Mouse (Mus musculus) forebrain, embryonic 15.5 days (tissue): ENCODE measurements around the gene Antxr1. TPM values are rescaled to one million over a fixed set of nuclear protein-coding genes. Genes with fewer than 3 reads are reported as not detected.
A peak's percentile ranks its signal among the peaks of the same experiment; 100 is the strongest.

ENCODE experiments used
- ATAC-seq: fragments of 200-750 bp; cut with Nextera tagmentation; replicated peaks from 2 replicates; pipeline ENCODE4 v1.8.0; 2017; ENCODE audit warnings: mild to moderate bottlenecking, moderate TSS enrichment, moderate library complexity
- H3K27ac ChIP-seq: fragments of 300-500 bp; sonication (generic); replicated peaks from 2 replicates; pipeline ENCODE4 v1.5.1; 2015; ENCODE audit warnings: mild to moderate bottlenecking, inconsistent platforms
- H3K27me3 ChIP-seq: fragments of 300-500 bp; sonication (generic); 2 replicates; pipeline ENCODE4 v1.6.1; 2015; ENCODE audit warnings: inconsistent platforms
- H3K36me3 ChIP-seq: fragments of 300-500 bp; sonication (generic); 2 replicates; pipeline ENCODE4 v1.6.1; 2015; ENCODE audit warnings: mild to moderate bottlenecking, inconsistent platforms
- H3K4me1 ChIP-seq: fragments of 300-500 bp; sonication (generic); 2 replicates; pipeline ENCODE4 v1.6.1; 2015; ENCODE audit warnings: inconsistent platforms
- H3K4me2 ChIP-seq: fragments of 300-500 bp; sonication (generic); replicated peaks from 2 replicates; pipeline ENCODE4 v1.6.1; 2015; ENCODE audit warnings: mild to moderate bottlenecking, inconsistent platforms
- H3K4me3 ChIP-seq: fragments of 300-500 bp; sonication (generic); 2 replicates; pipeline ENCODE4 v1.5.1; 2015; ENCODE audit warnings: mild to moderate bottlenecking, inconsistent platforms
- H3K9ac ChIP-seq: fragments of 300-500 bp; sonication (generic); replicated peaks from 2 replicates; pipeline ENCODE4 v1.6.1; 2015; ENCODE audit warnings: mild to moderate bottlenecking, inconsistent platforms
- H3K9me3 ChIP-seq: fragments of 300-500 bp; sonication (generic); 2 replicates; pipeline ENCODE4 v1.6.1; 2016; ENCODE audit warnings: inconsistent platforms
- WGBS: fragments of 180-500 bp; shearing (Covaris S2); methylation state at CpG from one replicate; pipeline ENCODE4 v1.1.7; 2015; ENCODE audit warnings: mixed read lengths; 5-methylcytosine and 5-hydroxymethylcytosine counted together
- polyA plus RNA-seq: library from polyadenylated mRNA; unstranded; fragments of >200 nt; fragmentation: Nextera tagmentation; extraction: Ambion mirVana; gene quantifications from 2 replicates; pipeline ENCODE4 v1.2.1, GENCODE M21; 2015

Antxr1 gene
- polyA plus RNA-seq, 1 experiment from 2014 or later, result 3.0 TPM

DNA sequence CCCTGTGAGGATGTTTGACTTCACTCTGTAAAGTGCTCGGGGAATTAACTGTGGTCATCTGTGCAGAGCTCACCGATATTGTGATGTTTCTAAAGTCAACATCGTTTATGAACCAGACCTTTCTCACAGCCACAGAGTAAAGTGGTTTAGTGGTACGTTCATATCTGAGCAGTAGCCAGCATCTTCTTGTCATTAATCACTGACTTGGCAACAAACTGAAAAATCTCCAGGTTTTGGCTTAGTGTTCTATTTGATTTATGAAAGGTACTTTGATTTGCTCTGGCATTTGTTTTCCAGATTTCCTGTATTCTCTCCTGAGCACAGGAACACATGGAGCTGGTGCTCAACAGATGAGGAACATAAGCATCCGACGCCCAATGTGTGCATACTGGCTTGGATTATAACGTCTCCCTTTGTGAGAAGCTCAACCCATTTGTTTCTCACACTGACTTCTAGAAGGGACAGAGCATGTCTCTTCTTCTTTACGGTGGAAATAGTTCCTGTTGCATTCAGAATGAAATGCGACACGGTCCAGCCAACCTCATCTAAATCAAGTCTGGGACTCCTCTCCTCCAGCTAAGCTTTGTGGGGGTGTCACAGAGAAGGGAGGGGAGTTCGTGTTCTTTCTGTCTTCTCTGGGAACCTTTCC is 50.8 kb downstream of the Antxr1 start:
- no peak overlapping the region for H3K9ac ChIP-seq
- peaks cover 10% of the 10 kb centered on the region; the same call in 1 of the 2 replicates for H3K4me1 ChIP-seq
- H3K27ac ChIP-seq, result no peak overlapping the region
- WGBS, result 82% methylated on average over 11 of the region's 11 CpGs
- no peak overlapping the region for H3K4me3 ChIP-seq
- H3K27me3 ChIP-seq, result no peaks in the 10 kb centered on the region
- no peak overlapping the region for H3K4me2 ChIP-seq
- no peaks in the 10 kb centered on the region for H3K9me3 ChIP-seq
- no peak for ATAC-seq
- H3K36me3 ChIP-seq, result no peaks in the 10 kb centered on the region

DNA sequence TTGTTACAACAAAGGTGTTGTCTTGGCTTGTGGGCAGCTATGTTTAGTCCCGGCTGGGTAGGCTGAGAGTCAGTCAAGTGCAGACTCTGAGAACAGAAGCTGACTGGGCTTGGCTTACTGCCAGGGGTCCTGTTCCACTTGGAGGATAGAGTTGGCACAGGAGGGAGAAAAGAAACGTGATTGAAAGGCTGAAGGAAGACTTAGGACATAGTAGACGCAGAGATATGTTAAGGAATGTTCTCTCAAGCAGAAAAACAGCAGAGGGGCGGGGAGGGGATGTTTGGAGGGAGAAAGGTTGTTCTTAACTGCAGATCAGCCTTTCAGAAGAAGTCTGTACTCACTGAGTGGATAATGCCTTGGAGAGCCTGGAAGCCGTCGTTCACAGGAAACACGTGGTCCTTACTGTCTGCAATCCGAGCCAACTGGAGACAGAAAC is 53.3 kb downstream of the Antxr1 start:
- no peaks in the 10 kb centered on the region for H3K9me3 ChIP-seq
- no peaks in the 10 kb centered on the region for H3K36me3 ChIP-seq
- ATAC-seq, result no peak
- no peaks in the 10 kb centered on the region for H3K27me3 ChIP-seq
- H3K9ac ChIP-seq, result no peak overlapping the region
- WGBS, result 31% methylated on average over 8 of the region's 8 CpGs
- H3K27ac ChIP-seq, result no peak overlapping the region
- H3K4me2 ChIP-seq, result no peak overlapping the region
- H3K4me1 ChIP-seq, result peaks cover 13% of the 10 kb centered on the region
- no peak overlapping the region for H3K4me3 ChIP-seq

DNA sequence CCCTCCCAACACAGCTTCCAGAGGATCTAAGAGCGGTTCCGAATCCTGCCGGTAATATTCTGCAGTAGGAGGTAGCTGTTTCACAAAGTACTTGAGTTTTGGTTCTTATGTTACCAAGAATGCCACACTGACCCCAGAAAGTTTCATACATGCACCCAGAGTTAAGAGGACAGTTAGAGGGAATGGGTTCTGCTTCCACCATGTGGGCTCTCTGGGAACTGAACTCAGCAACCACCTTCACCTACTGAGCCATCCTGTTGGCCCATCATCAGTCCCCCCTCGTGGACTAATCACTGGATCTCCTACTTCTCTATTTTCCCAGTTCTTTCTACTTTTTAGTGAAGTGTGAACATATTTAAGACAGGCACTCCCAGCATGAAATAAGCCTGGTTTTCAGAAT is 53.9 kb downstream of the Antxr1 start:
- Histone ChIP-seq H3K4me1 (peaks cover 19% of the 10 kb centered on the region), H3K4me3 (no peak overlapping the region), H3K27me3 (no peaks in the 10 kb centered on the region), H3K9me3 (no peaks in the 10 kb centered on the region), H3K27ac (no peak overlapping the region), H3K4me2 (no peak overlapping the region), H3K36me3 (no peaks in the 10 kb centered on the region), H3K9ac (no peak overlapping the region)
- ATAC-seq, result no peak
- 89% methylated on average over 4 of the region's 4 CpGs for WGBS

DNA sequence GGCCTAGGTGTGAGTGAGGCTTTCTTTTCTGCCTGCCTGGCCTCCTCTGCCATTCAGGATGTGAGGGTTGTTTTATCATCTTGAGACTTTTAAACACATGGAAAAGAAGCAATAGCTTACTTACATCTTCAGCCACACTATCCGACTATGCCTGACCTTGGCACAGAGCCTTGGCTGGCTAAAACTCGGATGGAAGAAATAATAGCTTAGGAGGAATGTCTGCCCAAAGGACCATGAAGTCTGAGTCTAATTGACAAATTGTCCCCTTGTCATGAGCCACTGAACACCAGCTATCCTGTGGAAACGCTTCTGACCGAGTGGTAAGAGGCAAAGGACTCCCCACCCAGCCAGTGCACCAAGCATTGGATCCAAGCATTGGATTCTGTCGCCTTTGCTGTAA is 57.5 kb downstream of the Antxr1 start:
- no peak for ATAC-seq
- Histone ChIP-seq H3K9ac (no peak overlapping the region), H3K4me2 (no peak overlapping the region), H3K27ac (no peak overlapping the region), H3K4me3 (no peak overlapping the region), H3K9me3 (no peaks in the 10 kb centered on the region), H3K27me3 (no peaks in the 10 kb centered on the region), H3K4me1 (peaks cover 24% of the 10 kb centered on the region), H3K36me3 (0 out of 2 replicates have a peak, but pooled peaks cover 5% of the 10 kb centered on the region)
- 55% methylated on average over 5 of the region's 5 CpGs for WGBS

DNA sequence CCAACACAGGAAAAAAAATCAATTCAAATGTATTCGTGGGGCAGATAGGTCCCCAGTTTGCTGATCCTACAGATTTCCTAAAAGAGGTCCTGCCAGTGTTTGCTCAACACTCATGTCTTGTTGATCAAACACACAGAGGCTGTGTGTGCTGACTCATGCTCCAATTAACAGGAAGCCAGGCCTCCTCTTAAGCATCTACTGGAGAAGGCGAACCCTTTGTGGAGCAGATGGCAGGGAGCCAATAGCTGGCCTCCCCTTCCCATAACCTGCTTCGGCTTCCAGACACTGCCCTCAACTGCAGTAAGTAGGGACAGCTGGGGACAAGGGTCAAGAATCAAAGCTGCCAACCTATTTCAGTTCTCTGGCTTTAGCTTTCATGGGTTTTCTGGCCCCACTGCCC is 58.1 kb downstream of the Antxr1 start:
- WGBS, result 5% methylated on average over 3 of the region's 3 CpGs
- H3K9me3 ChIP-seq, result no peaks in the 10 kb centered on the region

DNA sequence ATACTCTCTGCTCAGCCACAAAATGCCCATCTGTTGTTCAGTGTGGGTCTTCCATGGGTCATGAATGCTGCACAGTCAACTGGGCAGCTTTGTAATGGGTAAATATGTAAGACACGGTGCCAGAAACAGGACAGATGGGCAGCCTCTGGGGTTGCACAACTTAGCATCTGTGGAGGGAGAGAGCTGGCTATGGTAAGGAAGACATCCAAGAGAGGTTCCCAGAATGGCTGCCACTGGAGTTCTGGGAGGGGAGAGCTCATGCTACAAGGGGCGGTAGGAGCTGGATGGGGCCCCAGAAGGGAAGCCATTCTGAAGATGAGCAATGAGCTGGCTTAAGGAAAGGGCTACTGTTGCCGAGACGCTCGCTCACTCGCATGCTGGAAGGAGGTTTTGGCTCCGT is 58.7 kb downstream of the Antxr1 start:
- H3K27ac ChIP-seq, result peak overlapping the region; percentile 41
- no peak overlapping the region for H3K4me2 ChIP-seq
- H3K4me1 ChIP-seq, result peaks cover 15% of the 10 kb centered on the region
- no peak overlapping the region for H3K4me3 ChIP-seq
- 73% methylated on average over 7 of the region's 7 CpGs for WGBS
- H3K27me3 ChIP-seq, result no peaks in the 10 kb centered on the region
- peak; percentile 32; the same call in 1 of the 2 replicates for ATAC-seq
- H3K36me3 ChIP-seq, result 0 out of 2 replicates have a peak, but pooled peaks cover 5% of the 10 kb centered on the region
- no peak overlapping the region for H3K9ac ChIP-seq
- H3K9me3 ChIP-seq, result no peaks in the 10 kb centered on the region

More for the DNA sequence above, 58.1 kb downstream of the Antxr1 start:
- Histone ChIP-seq H3K4me2 (no peak overlapping the region), H3K9ac (no peak overlapping the region), H3K36me3 (0 out of 2 replicates have a peak, but pooled peaks cover 5% of the 10 kb centered on the region), H3K27ac (no peak overlapping the region), H3K4me1 (peaks cover 20% of the 10 kb centered on the region), H3K27me3 (no peaks in the 10 kb centered on the region), H3K4me3 (no peak overlapping the region)
- peak; percentile 55; the same call in 1 of the 2 replicates for ATAC-seq

DNA sequence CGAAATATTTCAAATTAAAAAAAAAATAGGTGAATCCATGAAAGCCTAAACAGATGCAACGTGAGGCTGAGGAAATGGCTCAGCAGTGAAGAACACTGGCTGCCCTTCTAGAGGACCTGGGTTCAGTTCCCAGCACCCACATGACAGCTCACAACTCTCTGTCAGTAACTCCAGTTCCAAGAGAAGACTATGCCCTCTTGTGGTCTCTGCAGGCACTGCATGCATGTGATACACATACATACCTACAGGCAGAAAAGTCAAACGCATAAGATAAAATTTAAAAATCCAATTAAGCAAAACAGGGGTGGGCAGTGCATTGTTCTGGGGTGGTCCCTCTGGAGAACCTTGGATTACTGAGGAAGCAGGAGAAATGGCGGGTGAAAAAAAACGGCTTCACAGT is 60.8 kb downstream of the Antxr1 start:
- Histone ChIP-seq H3K27ac (no peak overlapping the region), H3K9ac (no peak overlapping the region), H3K4me2 (no peak overlapping the region), H3K4me1 (peaks cover 25% of the 10 kb centered on the region), H3K36me3 (0 out of 2 replicates have a peak, but pooled peaks cover 5% of the 10 kb centered on the region), H3K4me3 (no peak overlapping the region), H3K9me3 (no peaks in the 10 kb centered on the region), H3K27me3 (no peaks in the 10 kb centered on the region)
- no peak for ATAC-seq
- WGBS, result 94% methylated on average over 5 of the region's 5 CpGs

DNA sequence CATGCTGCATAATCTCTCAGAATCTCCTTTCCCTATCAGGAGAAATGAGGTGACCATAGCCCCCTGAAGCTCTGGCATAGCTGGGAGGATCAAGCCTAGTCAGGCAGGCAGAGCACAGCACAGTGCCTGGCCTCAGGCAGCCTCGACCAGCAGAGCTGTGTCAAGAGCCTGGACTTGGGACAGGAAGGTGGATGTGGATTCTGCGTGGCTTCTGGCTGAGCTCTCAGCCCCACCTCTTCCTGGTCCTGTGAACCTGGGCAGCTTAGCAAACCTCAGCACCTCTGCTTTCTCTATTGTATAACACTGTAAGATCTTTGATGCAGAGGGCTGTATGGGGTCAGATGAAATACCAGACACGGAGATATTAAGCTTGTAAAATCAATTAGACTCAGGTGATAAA is 61.8 kb downstream of the Antxr1 start:
- no peaks in the 10 kb centered on the region for H3K27me3 ChIP-seq
- 0 out of 2 replicates have a peak, but pooled peaks cover 5% of the 10 kb centered on the region for H3K36me3 ChIP-seq
- no peak overlapping the region for H3K4me3 ChIP-seq
- no peak overlapping the region for H3K27ac ChIP-seq
- no peak for ATAC-seq
- no peak overlapping the region for H3K9ac ChIP-seq
- H3K9me3 ChIP-seq, result no peaks in the 10 kb centered on the region
- 88% methylated on average over 3 of the region's 3 CpGs for WGBS
- peaks cover 25% of the 10 kb centered on the region for H3K4me1 ChIP-seq
- H3K4me2 ChIP-seq, result no peak overlapping the region

DNA sequence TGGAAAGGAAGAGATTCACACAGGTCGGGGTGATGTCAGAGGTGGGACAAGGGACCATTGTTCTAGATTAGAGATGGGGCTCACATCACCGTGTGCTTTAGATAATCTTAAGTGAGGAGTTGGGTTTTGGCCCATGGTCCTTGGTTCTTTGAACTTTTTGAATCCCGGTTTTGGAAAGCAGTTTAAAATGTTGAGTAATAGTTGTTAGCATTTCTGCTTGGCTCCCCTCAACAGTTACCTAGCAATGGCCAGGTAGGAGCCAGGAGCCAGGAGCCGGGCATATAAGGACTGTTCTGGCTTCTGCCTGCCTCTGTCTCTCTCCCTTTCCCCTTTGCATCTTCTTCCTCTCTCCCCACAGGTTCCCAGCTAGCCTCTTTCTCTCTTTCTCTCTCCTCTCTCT is 62.5 kb downstream of the Antxr1 start:
- Histone ChIP-seq H3K9me3 (no peaks in the 10 kb centered on the region), H3K4me1 (peaks cover 25% of the 10 kb centered on the region), H3K9ac (no peak overlapping the region), H3K36me3 (0 out of 2 replicates have a peak, but pooled peaks cover 5% of the 10 kb centered on the region), H3K27me3 (no peaks in the 10 kb centered on the region), H3K4me2 (no peak overlapping the region), H3K4me3 (no peak overlapping the region), H3K27ac (no peak overlapping the region)
- WGBS, result 90% methylated on average over 4 of the region's 4 CpGs
- ATAC-seq, result no peak

DNA sequence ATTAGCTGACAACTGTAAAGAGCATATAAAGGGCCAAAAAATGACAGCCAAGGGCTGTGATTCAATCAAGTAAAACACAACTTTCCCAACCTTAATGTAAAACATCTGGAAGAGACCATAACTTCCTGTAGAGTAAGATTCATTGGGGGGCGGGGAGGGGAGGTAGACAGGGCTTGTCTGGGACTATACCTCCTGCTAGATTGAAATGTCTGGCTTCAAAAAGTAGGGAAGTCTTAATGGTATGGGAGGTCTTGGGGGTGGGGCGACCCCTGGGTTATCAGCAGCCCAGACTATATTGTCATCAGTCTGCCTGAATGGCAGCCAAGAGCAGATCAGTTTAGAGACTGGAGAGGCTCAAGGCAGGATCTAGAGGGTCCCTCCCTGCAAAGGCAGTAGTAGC is 63.4 kb downstream of the Antxr1 start:
- ATAC-seq, result no peak
- Histone ChIP-seq H3K4me2 (no peak overlapping the region), H3K27me3 (no peaks in the 10 kb centered on the region), H3K4me1 (peaks cover 20% of the 10 kb centered on the region), H3K4me3 (no peak overlapping the region), H3K9ac (no peak overlapping the region), H3K27ac (no peak overlapping the region), H3K9me3 (no peaks in the 10 kb centered on the region), H3K36me3 (0 out of 2 replicates have a peak, but pooled peaks cover 5% of the 10 kb centered on the region)
- 94% methylated on average over 2 of the region's 2 CpGs for WGBS

DNA sequence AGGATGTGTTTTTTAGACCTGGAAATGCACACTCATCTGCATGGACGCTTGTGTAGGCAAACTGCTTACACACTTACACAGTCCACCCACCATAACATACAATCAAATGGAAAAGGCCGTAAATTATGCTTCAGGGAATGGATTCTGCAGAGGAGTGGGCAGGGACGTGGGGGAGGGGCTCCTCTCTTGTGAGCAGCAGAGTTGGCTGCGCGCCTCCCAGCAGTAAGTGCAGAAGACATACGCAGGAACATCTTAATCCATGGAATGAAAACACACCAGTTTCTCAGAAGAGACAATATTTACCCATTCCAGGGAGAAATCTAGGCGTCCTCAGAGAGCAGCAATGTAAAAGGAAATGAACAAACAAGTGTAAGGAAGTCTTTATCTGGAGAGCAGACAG is 65.2 kb downstream of the Antxr1 start:
- H3K9ac ChIP-seq, result no peak overlapping the region
- no peaks in the 10 kb centered on the region for H3K27me3 ChIP-seq
- ATAC-seq, result no peak
- 0 out of 2 replicates have a peak, but pooled peaks cover 5% of the 10 kb centered on the region for H3K36me3 ChIP-seq
- H3K4me2 ChIP-seq, result no peak overlapping the region
- no peak overlapping the region for H3K4me3 ChIP-seq
- no peaks in the 10 kb centered on the region for H3K9me3 ChIP-seq
- 41% methylated on average over 7 of the region's 7 CpGs for WGBS
- H3K27ac ChIP-seq, result no peak overlapping the region; the same call in 1 of the 2 replicates
- peaks cover 11% of the 10 kb centered on the region for H3K4me1 ChIP-seq

DNA sequence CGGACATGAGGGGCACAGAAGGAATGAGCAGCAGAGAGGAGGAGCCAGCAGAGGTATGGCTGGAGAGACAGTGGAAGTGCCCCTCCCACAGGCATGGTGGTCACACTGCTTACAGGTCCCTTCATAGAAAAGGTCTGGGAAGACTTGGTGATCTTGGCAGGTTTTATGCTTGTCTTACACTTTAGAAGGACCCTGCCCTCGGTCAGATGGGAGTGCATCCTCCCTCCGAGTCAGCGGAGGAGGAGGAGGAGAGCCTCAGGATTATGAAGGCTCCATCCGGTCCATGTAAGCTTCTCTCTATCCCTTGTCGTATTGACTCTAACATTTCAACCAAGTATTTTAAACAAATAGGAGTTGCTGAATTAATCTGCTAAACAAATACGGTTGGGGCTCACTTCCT is 65.7 kb downstream of the Antxr1 start:
- ATAC-seq, result no peak
- WGBS, result 86% methylated on average over 7 of the region's 7 CpGs
- no peaks in the 10 kb centered on the region for H3K9me3 ChIP-seq

DNA sequence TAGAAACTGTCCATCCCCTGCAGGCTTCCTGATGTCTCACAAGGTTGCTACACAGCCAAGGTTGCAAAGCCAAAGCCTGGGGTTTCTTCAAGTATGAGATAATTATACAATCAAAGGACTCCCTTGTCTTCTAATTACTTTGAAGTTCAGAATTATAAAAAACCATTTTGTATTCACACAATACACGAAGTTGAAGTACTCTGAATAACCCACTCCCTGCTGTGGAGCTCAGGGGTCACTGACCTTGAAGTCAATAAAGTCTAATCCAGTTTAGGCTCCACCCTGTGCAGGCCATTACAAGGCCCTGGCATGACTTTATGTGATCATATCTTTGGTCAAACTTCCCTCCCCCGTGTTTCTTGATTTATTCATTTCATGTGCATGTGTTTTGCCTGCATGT is 73.0 kb downstream of the Antxr1 start:
- 35% methylated on average over 2 of the region's 2 CpGs for WGBS
- H3K9me3 ChIP-seq, result no peaks in the 10 kb centered on the region
- no peak overlapping the region for H3K4me3 ChIP-seq
- no peak overlapping the region for H3K27ac ChIP-seq
- no peak overlapping the region for H3K4me2 ChIP-seq
- no peak for ATAC-seq
- no peaks in the 10 kb centered on the region for H3K36me3 ChIP-seq
- H3K4me1 ChIP-seq, result peaks cover 19% of the 10 kb centered on the region
- no peaks in the 10 kb centered on the region for H3K27me3 ChIP-seq
- H3K9ac ChIP-seq, result no peak overlapping the region

More for the DNA sequence above, 65.7 kb downstream of the Antxr1 start:
- peaks cover 11% of the 10 kb centered on the region for H3K4me1 ChIP-seq
- H3K4me3 ChIP-seq, result no peak overlapping the region
- no peak overlapping the region for H3K9ac ChIP-seq
- H3K27ac ChIP-seq, result no peak overlapping the region
- no peak overlapping the region for H3K4me2 ChIP-seq
- 0 out of 2 replicates have a peak, but pooled peaks cover 5% of the 10 kb centered on the region for H3K36me3 ChIP-seq
- H3K27me3 ChIP-seq, result no peaks in the 10 kb centered on the region
